Mouse (Mus musculus) urinary bladder, adult 2 months (tissue): ENCODE data around the gene Marco. TPM values are rescaled to one million over a fixed set of nuclear protein-coding genes. Genes with fewer than 3 reads are reported as not detected.

Source experiments
- DNase-seq: peaks from one replicate; pipeline ENCODE4 v3.0.0; 2022; ENCODE audit warnings: low spot score
- polyA plus RNA-seq: library from polyadenylated mRNA; depleted of rRNA; stranded (reverse); fragments of >200 nt; gene quantifications from 2 replicates; pipeline ENCODE4 v1.2.3, GENCODE M21; 2012; rRNA removed

Gene Marco
- 0.10 and 0.18 TPM in 2 replicates for polyA plus RNA-seq

DNA sequence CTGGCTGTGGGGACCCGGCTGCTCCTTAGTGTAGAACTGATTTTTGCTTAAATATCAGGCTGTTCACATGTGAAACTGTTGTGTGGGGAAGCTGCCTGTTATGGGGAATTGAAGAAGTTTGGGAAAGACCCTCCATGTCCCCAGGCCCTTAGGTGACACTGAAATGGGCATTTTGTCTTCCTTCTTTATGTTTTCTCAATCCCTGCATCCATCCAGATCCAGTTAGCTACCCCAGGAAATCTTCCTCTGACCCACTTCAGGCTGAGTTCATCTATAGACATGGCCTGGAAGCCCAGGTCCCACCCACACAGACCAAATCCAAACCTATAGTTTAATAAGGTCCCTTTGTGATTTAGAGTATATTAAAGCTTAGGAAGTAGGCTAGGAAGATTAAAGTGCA, at the start of gene Marco:
Gene Marco (minus strand): TSS at position 101 of the 400 bp plus-strand sequence.
- DNase-seq: no peak

DNA sequence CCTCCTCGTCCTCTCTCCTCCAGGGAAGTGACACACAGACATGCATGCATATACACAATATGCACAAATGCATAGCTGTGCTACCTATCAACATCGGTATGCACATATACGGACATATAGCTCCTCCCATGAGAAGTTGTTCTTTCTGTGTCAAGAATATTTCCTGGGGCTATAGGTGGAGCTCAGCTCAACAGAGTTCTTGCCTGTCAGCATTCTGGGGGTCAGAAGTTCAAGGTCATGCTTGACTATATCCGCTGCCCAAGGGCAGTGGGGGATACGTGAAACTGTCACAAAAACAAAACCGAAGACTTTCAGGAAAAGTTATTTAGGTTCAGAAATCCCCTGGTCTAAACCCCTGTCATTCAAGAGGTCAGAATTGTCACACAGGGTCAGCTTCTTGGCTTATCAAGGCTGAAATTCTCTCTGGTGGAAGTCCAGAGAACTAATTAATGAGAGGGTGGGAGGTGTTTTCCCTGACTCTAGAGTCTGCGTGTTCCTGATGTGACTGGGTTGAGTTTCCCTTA, 34.7 kb upstream of the Marco start:
- no peak for DNase-seq

DNA sequence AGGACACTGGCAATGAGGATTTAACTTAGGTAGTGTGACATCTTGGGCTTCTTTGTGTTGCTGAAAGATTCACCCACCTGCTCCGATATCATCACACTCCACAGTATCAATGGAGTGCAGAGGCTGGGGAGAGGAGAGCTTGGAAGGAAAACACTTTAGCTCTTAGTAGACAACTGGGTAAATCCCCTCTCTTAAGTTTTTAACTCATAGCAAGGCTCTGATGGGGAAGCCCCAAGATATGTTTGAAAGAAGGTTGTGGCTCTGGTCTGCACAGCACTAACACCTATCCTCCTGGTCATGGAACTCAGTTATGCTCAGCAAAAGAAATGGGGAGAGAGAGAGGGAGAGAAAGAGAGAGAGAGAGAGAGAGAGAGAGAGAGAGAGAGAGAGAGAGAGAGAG, 32.2 kb upstream of the Marco start:
- DNase-seq: no peak

DNA sequence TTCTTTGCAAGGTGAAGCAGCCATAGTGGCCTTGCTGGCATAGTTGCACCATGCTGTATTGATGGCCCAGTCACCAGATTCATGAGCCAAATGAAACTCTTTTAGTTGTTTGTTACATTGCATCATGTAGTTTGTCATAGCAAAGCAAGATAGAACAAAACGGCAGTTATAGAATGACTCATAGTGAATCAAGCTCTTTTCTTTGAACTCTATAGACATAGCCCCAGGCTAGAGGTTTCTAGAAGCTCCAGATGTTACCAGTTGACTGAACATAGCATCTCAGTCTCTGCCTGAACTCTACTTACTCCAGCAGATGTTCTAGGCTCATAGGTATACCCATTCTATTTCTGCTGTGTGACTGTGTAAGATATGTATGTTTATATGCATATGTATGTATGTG, 31.1 kb upstream of the Marco start:
- DNase-seq: no peak

DNA sequence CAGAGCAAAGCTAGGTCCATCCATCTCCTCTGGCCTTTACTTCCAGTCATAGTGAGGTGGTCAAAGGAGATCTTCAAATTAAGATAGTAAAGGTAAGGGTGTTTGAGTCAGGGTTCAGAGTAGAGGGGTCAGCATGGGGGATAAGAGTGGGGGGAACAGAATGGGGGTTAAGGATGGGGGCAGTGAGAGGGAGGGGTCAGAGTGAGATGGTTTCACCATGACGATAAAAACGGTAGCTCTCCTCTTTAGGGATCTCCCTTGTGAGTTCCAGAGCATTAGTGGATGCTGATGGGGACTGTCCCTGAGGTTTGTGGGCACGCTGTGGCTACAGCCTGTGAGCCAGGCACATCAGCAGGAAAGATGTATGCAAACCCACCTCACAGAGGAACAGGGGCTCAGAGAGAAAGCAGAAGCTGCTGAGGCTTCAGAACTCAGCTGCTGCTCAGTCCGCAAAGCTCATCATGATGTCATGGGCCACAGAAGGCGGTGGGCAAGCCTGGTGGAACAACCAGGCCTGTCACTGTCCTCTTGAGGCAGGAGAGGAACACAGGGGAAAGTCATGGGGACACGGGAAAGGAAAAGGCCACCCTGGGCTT, 27.6 kb upstream of the Marco start:
- no peak for DNase-seq

DNA sequence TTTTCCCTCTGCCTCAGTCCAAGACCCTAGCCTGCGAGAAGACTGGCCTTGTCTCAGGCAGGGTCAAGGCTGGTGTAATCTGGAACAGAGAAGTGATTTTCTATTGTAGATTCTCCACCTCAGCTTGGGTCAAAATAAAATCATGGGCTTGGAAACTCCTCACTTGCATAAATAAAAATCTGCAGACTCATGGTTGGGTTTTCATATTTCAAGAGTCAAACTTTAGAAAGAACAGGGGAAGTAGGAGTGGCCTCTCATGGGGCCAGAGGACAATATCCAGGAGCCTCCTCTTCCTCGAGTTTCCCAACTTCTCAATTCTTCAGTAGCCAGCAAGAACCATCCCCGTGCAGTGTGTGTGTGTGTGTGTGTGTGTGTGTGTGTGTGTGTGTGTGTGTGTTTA, 26.9 kb upstream of the Marco start:
- no peak for DNase-seq

DNA sequence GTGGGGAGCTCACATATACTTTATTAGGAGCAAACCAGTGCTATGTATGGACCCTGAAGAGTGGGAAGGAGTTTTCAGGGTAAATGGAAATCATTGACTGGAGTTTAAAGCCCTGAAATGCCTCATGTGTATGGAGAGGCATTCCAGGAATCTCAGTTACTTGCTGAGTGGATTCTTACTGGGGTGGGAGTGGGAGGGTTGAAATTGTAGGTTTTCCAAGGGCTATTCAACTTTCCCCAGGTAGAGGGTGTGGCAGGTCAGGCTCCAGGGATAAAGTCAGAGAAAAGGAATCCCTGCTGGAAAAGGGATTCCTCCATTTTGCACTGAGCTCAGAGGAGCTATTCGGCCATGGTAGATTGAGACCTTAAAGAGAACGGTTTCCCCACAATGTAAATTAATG, 25.1 kb upstream of the Marco start:
- DNase-seq: no peak

DNA sequence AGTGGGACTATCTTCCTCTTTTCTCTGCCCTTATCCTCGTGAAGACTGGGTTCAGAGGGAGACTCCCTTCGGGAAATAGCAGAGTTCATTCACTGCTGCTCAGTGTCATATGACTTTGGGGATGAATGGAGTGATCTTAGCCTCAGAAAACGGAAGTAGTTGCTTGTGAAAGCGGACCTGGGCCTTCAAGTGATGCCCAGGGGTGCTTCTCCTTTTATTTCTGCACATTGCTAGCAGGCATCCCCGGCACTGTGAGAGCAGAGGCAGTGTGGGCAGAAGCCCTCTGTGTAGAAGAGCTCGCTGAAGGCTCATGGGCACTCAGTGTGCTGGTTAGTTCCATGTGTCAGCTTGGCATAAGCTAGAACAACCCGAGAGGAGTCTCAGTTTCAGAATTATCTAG, 12.8 kb upstream of the Marco start:
- no peak for DNase-seq

DNA sequence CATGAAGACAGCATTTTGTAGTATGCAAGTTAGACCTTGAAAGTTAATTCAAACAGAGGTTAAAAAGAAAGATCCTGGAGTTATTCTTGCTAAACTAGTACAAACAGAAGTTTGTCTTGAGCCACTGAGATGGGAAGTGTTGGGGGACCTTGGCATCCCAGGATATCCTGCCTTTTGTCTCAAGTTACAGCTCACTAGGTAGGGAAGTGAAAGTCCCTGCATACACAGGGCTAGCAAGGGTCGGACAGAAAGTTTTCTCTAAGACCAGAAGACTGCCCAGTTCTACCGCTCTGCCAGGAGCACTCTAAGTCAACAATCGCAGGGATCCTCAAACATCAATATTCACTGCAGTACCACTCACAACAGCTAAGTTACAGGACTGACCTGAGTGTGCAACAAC, 5.5 kb upstream of the Marco start:
- no peak for DNase-seq

DNA sequence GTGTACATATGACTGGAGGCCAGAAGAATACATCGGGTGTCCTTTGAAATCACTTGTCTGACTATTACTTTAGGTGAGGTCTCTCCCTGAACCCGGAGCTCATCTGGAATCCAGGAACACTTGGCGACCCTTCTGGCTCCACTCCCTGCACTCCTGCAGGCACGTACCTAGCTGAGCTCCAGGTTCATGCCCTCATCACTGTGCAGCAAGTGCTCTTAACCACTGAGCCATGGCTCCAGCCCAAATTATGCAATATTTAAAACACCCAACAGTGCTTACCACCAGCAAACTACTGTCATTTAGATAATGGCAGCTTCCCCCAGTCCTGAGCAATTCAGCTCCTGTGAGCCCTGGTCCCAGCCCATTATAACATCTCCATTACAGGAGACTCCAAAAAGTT, 4.2 kb upstream of the Marco start:
- no peak for DNase-seq

DNA sequence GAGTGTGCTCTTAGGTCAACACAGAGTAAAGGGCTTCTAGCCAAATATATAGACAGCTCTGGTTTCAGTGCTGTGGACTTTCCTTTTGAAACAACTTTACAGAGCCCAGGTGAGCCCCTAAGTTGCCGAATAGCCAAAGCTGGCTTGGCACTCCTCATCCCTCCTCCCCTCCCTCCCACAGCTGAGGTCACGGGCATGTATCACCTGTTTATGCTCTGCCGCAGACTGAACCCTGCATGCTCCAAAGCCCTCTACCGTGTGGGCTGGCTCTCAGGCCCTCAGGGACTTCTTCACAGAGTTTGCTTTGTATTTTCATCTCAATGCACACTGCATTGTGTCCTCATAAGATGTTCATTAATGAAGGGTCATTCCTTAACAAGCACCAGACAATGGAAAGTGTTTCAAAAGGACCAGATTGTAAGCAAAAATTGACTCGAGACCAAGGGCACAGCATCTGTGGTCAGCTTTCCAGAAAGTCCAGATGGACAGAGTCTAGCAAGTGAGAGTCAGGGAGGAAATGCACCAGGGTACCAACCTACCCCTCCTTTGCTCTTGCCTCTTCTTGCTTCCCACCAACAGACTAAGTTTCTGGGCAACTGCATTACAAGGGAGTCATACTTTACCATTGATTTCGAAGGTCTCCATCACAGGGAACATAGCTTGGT, 646 bp downstream of the Marco start:
- DNase-seq: no peak

DNA sequence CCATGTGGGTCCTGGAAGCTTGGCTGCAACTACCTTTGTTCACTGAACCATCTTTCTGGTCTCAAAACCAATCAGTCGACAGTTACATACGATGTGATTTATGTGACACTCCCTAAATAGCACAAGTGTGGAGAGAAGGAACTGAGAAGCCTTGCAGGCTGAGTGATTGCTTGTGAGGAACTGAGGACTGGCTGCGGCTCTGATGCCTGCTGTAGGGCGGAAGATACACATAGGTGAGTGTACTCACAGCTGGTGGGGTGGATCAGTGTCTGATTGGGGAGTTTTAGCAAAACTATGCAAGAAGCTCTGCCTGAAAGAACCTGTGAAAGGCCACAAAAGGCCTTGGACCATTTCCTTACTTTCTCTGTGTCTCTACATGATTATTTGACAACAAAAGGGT, 3.3 kb downstream of the Marco start:
- DNase-seq: no peak

DNA sequence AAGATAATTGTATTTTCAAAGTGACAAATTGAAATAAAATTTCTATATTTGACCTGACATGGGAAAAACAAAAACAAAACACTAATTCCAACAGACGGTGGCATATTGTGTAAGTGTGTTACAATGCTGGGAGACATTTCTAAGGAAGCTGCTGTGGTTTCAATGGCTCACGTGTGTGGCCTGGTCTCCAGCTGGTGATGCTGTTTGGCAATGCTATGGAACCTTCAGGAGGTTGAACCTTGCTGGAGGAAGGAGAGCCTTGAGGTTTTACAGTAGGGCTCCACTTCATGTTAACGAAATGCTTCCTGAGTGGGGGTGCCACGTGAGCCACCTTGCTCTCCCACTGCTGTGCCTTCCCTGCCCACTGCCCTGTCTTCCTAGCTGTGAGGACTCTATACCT, 6.8 kb downstream of the Marco start:
- DNase-seq: no peak

DNA sequence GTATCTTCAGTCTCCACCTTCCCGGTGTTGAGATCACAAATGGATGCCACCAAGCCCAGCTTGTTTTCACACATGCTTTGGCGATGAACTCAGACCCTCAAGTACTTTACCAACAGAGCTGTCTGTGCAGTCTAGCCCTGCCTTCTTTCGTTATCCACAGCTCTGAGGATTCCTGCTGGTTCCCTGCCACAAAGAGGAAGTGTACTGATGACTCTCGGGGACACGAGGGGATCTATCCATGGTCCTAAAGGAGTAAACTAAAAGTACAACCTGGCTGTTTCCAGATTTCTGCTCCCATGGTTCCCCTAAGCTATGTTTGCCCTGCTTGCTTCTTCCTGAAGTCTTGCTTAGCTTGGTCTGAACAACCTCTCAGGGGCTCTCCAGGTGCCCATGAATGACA, 23.9 kb downstream of the Marco start:
- DNase-seq: no peak

DNA sequence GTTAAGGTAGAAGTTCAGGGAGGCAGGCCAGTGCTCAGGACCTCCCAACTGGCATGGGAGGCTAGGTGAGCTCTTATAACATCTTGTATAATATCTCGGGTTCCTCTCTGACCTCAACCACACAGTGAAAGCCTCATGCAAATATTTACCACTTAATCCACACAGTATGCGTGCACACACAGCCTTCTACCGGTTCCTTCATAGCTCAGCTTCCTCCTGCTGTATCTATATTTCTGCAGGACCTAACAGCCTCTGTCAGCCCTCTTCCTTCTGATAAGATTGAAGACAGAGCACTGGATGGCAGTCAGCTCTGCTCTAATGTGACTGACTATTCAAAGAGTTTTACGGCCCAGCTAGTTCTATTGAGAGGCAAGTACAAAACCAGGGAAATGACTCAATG, 30.0 kb downstream of the Marco start:
- DNase-seq: no peak

DNA sequence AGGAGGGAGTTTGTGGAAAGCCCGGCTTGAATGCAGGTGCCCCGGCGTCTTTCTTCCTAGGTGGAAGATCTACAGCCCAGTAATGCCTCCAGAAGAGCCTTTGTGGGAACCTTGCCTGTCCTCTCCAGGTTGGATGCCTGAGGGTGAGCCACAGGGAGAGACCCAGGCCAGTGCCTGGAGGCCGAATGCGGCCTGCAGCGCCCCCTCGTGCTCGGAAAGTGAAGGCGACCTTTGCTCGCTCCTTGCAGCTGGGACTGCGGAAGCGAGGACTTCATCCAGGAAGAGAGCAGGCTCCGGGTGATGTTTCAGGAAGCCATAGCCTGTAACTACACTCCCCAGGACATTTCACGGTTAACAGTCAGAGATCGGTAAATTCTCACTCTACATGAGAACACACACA, 35.9 kb downstream of the Marco start:
- DNase-seq: peak; percentile 25

DNA sequence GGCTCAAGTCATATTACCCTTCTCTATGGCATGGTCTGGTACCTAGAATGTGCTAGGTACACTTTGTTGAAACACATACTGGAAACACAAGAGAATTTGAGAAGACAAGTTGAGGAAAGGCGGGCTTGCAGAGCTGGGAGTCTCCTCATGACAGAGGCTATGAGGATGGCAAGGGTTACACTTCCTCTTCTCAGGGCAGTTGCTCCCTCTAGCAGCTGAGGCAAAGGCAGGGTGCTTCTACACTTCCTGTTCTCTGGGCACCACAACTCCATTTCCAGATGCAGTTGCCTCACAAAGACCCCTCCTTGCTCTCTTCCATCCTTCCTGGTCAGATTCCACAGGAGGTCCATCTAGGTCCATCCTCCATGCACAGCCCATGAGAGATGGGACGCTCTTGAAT, 37.5 kb downstream of the Marco start:
- no peak for DNase-seq

DNA sequence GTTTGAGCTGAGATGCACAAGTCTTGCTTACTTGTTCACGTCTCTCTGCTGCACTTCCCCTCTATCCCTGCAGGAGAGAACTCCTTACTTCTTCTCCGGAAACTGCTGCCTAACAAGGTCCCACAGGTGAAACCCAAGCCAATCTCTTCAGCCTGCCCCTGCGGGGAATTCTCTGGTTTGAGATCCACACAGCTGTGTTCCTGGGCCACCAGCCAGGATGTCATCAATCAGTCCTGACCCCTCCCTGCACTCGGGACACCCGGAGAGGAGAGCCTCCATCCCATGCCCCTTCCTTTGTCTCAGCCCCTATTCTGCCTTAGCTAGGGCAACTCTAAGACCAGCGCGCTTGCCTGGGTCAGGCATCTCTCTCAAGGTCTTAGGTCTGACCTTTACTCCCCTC, 38.1 kb downstream of the Marco start:
- DNase-seq: no peak

DNA sequence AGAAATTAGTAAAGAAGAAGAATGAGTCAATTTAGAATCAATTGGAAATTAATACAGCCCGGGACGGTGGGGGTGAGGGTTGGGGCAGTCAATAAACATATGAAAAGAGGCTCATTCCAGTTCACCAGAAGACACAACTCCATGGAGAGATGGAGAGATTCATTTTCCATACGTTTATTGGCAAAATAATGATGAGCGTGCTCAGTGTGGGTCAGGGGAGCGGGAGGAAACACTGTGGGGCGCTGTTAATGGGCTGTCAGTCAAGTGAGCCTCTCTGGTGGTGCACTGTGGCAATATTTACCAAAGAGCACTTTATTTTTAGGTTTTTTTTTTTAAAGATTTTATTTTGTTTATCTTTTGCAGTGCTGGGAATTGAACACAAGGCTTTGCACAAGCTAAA, 45.8 kb downstream of the Marco start:
- no peak for DNase-seq

DNA sequence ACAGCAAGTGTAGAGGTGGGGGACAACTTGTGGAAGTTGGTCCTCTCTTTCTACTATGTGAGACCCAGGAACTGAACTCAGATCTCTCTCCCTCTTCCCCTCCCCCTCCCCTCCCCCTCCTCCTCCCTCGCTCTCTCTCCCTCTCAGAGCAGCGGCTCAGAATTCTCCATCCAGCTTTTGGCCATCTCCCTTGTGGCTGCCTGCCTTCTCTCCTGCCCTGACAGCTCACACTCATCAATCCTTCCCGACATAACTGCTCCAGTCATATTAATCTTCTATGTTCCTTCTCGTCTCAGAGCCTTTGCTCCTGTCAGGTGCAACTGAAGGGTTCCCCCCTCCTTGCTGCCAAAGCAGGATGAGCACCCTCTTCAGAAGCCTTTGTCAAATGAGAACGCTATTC, 46.3 kb downstream of the Marco start:
- no peak for DNase-seq

DNA sequence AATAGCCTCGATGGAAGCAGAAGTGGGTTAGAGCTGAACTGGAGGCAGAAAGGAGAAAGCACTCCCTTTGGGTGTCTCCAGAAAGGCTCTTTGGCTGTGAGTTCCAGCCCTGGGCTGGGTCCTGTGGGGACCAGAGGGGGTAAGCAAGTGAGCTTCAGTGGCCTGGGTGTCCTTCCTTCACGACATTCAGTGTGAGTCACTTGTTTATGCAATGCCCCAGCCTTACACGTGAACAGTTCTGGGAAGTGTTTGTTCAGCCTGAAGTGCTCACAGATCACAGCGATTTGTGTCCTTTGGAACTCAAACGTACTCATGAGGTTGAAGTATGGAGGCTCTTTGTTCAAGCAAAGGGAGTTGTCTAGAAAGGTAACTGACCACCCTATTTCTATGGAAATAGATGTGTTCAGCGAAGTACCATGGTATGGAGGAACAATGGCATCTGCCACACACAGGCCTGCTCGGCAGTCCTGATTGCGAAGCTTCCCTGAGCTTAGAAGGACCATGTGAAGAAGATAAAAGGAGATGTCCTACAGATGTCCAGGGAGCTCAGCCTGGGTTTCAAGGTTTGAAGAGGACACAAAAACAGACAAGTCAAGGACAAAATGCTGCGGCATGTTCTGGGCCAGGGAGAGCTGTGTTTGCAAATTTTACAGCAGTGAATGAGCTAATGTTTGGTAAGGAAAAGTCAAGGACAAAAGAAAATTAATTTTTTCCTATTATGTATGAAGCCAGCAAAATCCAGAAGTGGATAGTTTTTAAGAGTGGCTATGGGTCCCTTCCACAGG, 53.1 kb downstream of the Marco start:
- DNase-seq: no peak

DNA sequence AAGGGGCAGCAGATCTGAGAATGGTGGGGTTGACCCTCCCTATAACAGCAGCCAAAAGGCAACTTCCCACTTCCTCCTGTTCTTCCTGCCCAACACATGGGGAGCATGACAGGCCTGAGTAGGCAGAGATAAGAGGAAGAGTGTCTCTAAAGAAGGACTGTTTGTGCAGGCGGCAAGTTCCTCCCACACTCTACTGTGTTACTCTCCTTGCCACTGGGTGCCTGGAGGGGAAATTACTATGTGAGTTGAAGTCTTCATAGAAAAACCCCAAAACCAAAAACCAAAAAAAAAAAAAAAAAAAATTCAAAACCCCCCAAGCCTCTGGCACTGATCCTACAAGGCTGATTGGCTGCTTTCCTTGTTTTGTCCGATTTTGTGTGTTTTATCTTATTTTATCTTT, 55.2 kb downstream of the Marco start:
- DNase-seq: no peak

DNA sequence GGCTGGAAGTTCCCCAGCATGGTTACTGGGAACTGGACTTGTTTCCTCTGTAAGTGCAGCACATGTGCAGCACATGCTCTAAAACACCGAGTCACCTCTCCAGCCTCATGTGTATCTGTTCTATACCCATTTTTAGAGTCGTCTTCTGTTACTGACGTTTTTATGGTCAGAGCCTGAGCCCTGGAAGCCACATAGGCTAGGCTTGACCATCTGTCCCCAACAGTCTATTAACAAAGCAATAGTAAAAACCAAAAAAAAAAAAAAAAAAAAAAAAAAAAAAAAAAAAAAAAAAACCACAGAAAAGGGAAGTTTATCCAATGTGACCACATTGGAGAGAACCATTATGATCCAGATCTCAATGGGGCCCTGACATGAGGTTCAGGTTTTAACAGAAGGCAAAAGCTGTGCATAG, 61.6 kb downstream of the Marco start:
- DNase-seq: no peak
